Mouse (Mus musculus): ENCODE data around the gene Sema3f.

DNA sequence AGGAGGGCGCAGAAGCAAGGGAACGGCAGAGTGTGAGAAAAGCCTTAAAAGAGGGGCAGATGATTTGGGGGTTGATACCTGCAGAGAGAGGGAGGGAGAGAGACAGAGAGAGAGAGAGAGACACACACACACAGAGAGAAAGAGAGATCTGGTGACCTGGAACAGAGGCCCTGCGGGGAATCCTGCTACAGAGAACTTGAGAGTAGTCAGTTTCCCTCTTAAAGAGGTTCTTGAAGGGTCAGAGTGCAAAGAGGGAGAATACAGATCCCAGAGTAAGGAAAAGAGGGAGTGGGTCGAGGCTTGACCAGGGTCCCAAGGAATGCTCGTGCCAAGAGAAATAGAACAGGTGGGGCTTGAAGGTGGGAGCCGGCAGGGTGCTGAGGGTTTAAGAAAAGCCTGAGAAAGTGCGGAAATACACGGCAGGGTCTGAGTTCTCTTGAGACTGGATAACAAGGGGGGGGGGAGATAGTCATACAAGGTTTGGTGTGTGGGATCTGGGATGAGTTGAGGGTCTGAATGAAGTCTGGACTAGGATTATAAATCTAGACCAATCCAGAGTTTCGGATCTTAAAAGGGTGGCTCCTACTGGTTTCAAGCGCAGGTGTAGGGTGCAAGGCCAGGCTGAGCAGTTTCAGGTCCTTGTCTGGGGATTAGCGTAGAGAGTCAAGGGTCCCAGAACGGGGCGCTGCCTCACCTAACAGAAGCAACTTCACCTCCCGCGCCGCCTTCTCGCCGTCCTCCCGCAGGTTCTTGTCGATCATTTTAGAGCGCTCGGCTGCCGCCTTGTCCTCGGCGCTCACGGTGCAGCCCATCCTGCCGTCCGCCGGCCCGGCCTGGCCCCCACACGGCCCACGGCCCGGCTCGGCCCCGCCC, 75.6 kb downstream of the Sema3f start:
- TF ChIP-seq POLR2A (IDR thresholded peaks at IDR 0.05; ENCODE audit: insufficient read length, low read depth) (no peak), POLR2AphosphoS2 (IDR thresholded peaks at IDR 0.05; ENCODE audit: insufficient read length, low read depth) (no peak), SRF (IDR thresholded peaks at IDR 0.05; ENCODE audit: control insufficient read depth, insufficient read length, low read depth) (no peak), USF1 (IDR thresholded peaks at IDR 0.05; ENCODE audit: low read depth) (no peak), TCF12 (IDR thresholded peaks at IDR 0.05; ENCODE audit: insufficient read depth, poor library complexity, severe bottlenecking) (no peak)

Measured in myocyte (in vitro differentiated cells).